Mouse (Mus musculus): ENCODE measurements around the gene Cenpo. TPM values are rescaled to one million over a fixed set of nuclear protein-coding genes. Genes with fewer than 3 reads are reported as not detected.

Gene Cenpo
- polyA plus RNA-seq, 1 experiment from 2014 or later, result 9.1 TPM

GRCm38 (mm10) chr12:4162886-4163285 is 71.2 kb downstream of the Cenpo start:
- Histone ChIP-seq H3K4me1 (no peaks in the 10 kb centered on the region), H3K27me3 (replicated peaks) (no peaks in the 10 kb centered on the region), H3K4me2 (no peak overlapping the region), H3K27ac (no peak overlapping the region), H3K4me3 (no peak overlapping the region), H3K9ac (no peak overlapping the region), H3K36me3 (replicated peaks) (no peaks in the 10 kb centered on the region), H3K9me3 (no peaks in the 10 kb centered on the region)
- 42% methylated on average over 2 of the region's 2 CpGs for WGBS
- ATAC-seq (replicated peaks), result no peak

GRCm38 (mm10) chr12:4160322-4160721 is 73.8 kb downstream of the Cenpo start:
- Histone ChIP-seq H3K4me1 (no peaks in the 10 kb centered on the region), H3K9ac (no peak overlapping the region), H3K36me3 (replicated peaks) (no peaks in the 10 kb centered on the region), H3K27me3 (replicated peaks) (no peaks in the 10 kb centered on the region), H3K4me2 (no peak overlapping the region), H3K27ac (no peak overlapping the region), H3K4me3 (no peak overlapping the region), H3K9me3 (no peaks in the 10 kb centered on the region)
- no peak for ATAC-seq (replicated peaks)
- WGBS, result 76% methylated on average over 7 of the region's 7 CpGs

- Histone ChIP-seq H3K4me3 (no peak overlapping the region), H3K27me3 (replicated peaks) (no peaks in the 10 kb centered on the region), H3K4me2 (no peak overlapping the region), H3K9ac (no peak overlapping the region), H3K4me1 (no peaks in the 10 kb centered on the region), H3K36me3 (replicated peaks) (no peaks in the 10 kb centered on the region), H3K9me3 (no peaks in the 10 kb centered on the region), H3K27ac (no peak overlapping the region)
- 88% methylated on average over 7 of the region's 7 CpGs for WGBS
- no peak for ATAC-seq (replicated peaks)
Measured at GRCm38 (mm10) chr12:4158868-4159632, 75.0 kb downstream of the Cenpo start.

- H3K36me3 ChIP-seq (replicated peaks), result no peaks in the 10 kb centered on the region
- no peaks in the 10 kb centered on the region for H3K9me3 ChIP-seq
- H3K4me2 ChIP-seq, result no peak overlapping the region
- no peak overlapping the region for H3K4me3 ChIP-seq
- no peak overlapping the region for H3K9ac ChIP-seq
- ATAC-seq (replicated peaks), result no peak
- no peaks in the 10 kb centered on the region for H3K27me3 ChIP-seq (replicated peaks)
- no peaks in the 10 kb centered on the region for H3K4me1 ChIP-seq
- H3K27ac ChIP-seq, result no peak overlapping the region
- WGBS, result 96% methylated on average over 3 of the region's 3 CpGs
Measured at GRCm38 (mm10) chr12:4158179-4158578, 75.9 kb downstream of the Cenpo start.

GRCm38 (mm10) chr12:4157466-4157865 is 76.6 kb downstream of the Cenpo start:
- no peak for ATAC-seq (replicated peaks)
- H3K36me3 ChIP-seq (replicated peaks), result no peaks in the 10 kb centered on the region
- H3K27me3 ChIP-seq (replicated peaks), result no peaks in the 10 kb centered on the region
- no peaks in the 10 kb centered on the region for H3K9me3 ChIP-seq
- no peak overlapping the region for H3K27ac ChIP-seq
- H3K4me2 ChIP-seq, result no peak overlapping the region
- WGBS, result 85% methylated on average over 2 of the region's 2 CpGs
- no peaks in the 10 kb centered on the region for H3K4me1 ChIP-seq
- H3K9ac ChIP-seq, result no peak overlapping the region
- H3K4me3 ChIP-seq, result no peak overlapping the region

- no peak overlapping the region for H3K9ac ChIP-seq
- no peaks in the 10 kb centered on the region for H3K4me1 ChIP-seq
- no peak for ATAC-seq (replicated peaks)
- WGBS, result 88% methylated on average over 3 of the region's 3 CpGs
- H3K27ac ChIP-seq, result no peak overlapping the region
- H3K4me2 ChIP-seq, result no peak overlapping the region
- no peaks in the 10 kb centered on the region for H3K27me3 ChIP-seq (replicated peaks)
- no peak overlapping the region for H3K4me3 ChIP-seq
- H3K9me3 ChIP-seq, result no peaks in the 10 kb centered on the region
- H3K36me3 ChIP-seq (replicated peaks), result no peaks in the 10 kb centered on the region
Measured at GRCm38 (mm10) chr12:4151969-4152368, 82.1 kb downstream of the Cenpo start.

- WGBS, result 88% methylated on average over 2 of the region's 2 CpGs
Measured at GRCm38 (mm10) chr12:4150936-4151335, 83.2 kb downstream of the Cenpo start.

More at GRCm38 (mm10) chr12:4150936-4151335, 83.2 kb downstream of the Cenpo start:
- H3K27me3 ChIP-seq (replicated peaks), result no peaks in the 10 kb centered on the region
- H3K27ac ChIP-seq, result no peak overlapping the region
- no peaks in the 10 kb centered on the region for H3K36me3 ChIP-seq (replicated peaks)
- no peak for ATAC-seq (replicated peaks)
- H3K4me3 ChIP-seq, result no peak overlapping the region
- no peak overlapping the region for H3K4me2 ChIP-seq
- no peaks in the 10 kb centered on the region for H3K4me1 ChIP-seq
- no peak overlapping the region for H3K9ac ChIP-seq
- H3K9me3 ChIP-seq, result no peaks in the 10 kb centered on the region

Other genes starting within 250 kb of the Cenpo start
- 47.8 and 51.7 TPM in 2 replicates for gene Efr3b, start 195.4 kb downstream of the Cenpo start, polyA plus RNA-seq (2015; fragmentation: Nextera tagmentation; extraction: Ambion mirVana)
- gene Dnajc27, start 151.7 kb downstream of the Cenpo start, polyA plus RNA-seq (2015; fragmentation: Nextera tagmentation; extraction: Ambion mirVana), result 20.5 and 22.4 TPM in 2 replicates
- gene Adcy3, start 101.2 kb downstream of the Cenpo start, polyA plus RNA-seq (2015; fragmentation: Nextera tagmentation; extraction: Ambion mirVana), result 13.5 and 14.7 TPM in 2 replicates
- gene Ptrhd1, start 267 bp downstream of the Cenpo start, polyA plus RNA-seq (2015; fragmentation: Nextera tagmentation; extraction: Ambion mirVana), result 4.7 and 5.1 TPM in 2 replicates
- gene Ncoa1, start 242.9 kb upstream of the Cenpo start, polyA plus RNA-seq (2015; fragmentation: Nextera tagmentation; extraction: Ambion mirVana), result 12.5 and 14.2 TPM in 2 replicates